Mouse (Mus musculus): Measurements from ENCODE around the gene Uspl1.
A peak's percentile ranks its signal among the peaks of the same experiment; 100 is the strongest.

Uspl1 gene

GRCm38 (mm10) chr5:149211041-149211440 lies 26.9 kb downstream of the Uspl1 start:
- no peak for DNase-seq (ENCODE audit: low spot score)

- no peak for DNase-seq (ENCODE audit: low spot score)
Observed at GRCm38 (mm10) chr5:149212806-149213205, 28.7 kb downstream of the Uspl1 start.

GRCm38 (mm10) chr5:149215540-149215939 lies 31.4 kb downstream of the Uspl1 start:
- no peak for DNase-seq (ENCODE audit: low spot score)

GRCm38 (mm10) chr5:149217524-149218357 lies 33.6 kb downstream of the Uspl1 start:
- no peak for DNase-seq (ENCODE audit: low spot score)

- DNase-seq (ENCODE audit: low spot score): no peak
Observed at GRCm38 (mm10) chr5:149219493-149219892, 35.3 kb downstream of the Uspl1 start.

- DNase-seq (ENCODE audit: low spot score): no peak
Observed at GRCm38 (mm10) chr5:149221355-149221754, 37.2 kb downstream of the Uspl1 start.

GRCm38 (mm10) chr5:149224666-149225065 lies 40.5 kb downstream of the Uspl1 start:
- DNase-seq (ENCODE audit: low spot score): no peak

GRCm38 (mm10) chr5:149228700-149229618 lies 44.8 kb downstream of the Uspl1 start:
- peak; percentile 96 for DNase-seq (ENCODE audit: low spot score)

GRCm38 (mm10) chr5:149229619-149230339 lies 45.6 kb downstream of the Uspl1 start:
- no peak for DNase-seq (ENCODE audit: low spot score)

GRCm38 (mm10) chr5:149235002-149235401 lies 50.9 kb downstream of the Uspl1 start:
- no peak for DNase-seq (ENCODE audit: low spot score)

GRCm38 (mm10) chr5:149237221-149237950 lies 53.2 kb downstream of the Uspl1 start:
- DNase-seq (ENCODE audit: low spot score): no peak

- no peak for DNase-seq (ENCODE audit: low spot score)
Observed at GRCm38 (mm10) chr5:149242467-149242866, 58.3 kb downstream of the Uspl1 start.

GRCm38 (mm10) chr5:149243053-149243452 lies 58.9 kb downstream of the Uspl1 start:
- DNase-seq (ENCODE audit: low spot score): no peak

- DNase-seq (ENCODE audit: low spot score): no peak
Observed at GRCm38 (mm10) chr5:149245391-149245964, 61.3 kb downstream of the Uspl1 start.

- no peak for DNase-seq (ENCODE audit: low spot score)
Observed at GRCm38 (mm10) chr5:149245965-149246470, 61.9 kb downstream of the Uspl1 start.

GRCm38 (mm10) chr5:149247047-149247904 lies 63.1 kb downstream of the Uspl1 start:
- no peak for DNase-seq (ENCODE audit: low spot score)

GRCm38 (mm10) chr5:149252303-149252702 lies 68.2 kb downstream of the Uspl1 start:
- DNase-seq (ENCODE audit: low spot score): no peak

- no peak for DNase-seq (ENCODE audit: low spot score)
Observed at GRCm38 (mm10) chr5:149253491-149253890, 69.3 kb downstream of the Uspl1 start.

GRCm38 (mm10) chr5:149255522-149255921 lies 71.4 kb downstream of the Uspl1 start:
- DNase-seq (ENCODE audit: low spot score): no peak

Data from layer of hippocampus, adult 9-10 months (tissue).